Mouse (Mus musculus) gastrocnemius, postnatal 36 days (tissue): Measurements from ENCODE around the gene Pabpc4l. TPM values are rescaled to one million over a fixed set of nuclear protein-coding genes. Genes with fewer than 3 reads are reported as not detected.
"Not testable (repeated sequence)": the region's sequence is repeated elsewhere in the genome, so short reads cannot be mapped to it uniquely, and the experiment has no call there.

ENCODE experiments used
- DNase-seq, 2 experiments: peaks; one replicate each; pipeline ENCODE4 v3.0.0; 2022
- intact Hi-C: fragments of 180-260 bp; cut with DNase I; formaldehyde crosslinking; loops from one replicate; pipeline ENCODE4 v1.15.1; 2025
- long read RNA-seq, 2 experiments: library from polyadenylated mRNA; stranded (forward); transcript quantifications; one replicate each; pipeline ENCODE4 v2.0.0; 2021
- total RNA-seq, 2 experiments: library from RNA; stranded (reverse); gene quantifications; 2 replicates each; pipeline ENCODE4 v1.2.3; 2021

Gene Pabpc4l
- under 1 TPM; 0.27 to 0.66 TPM for total RNA-seq
- long read RNA-seq, experiment 1 = 0 reads
- long read RNA-seq, experiment 2 = 0 reads

DNA sequence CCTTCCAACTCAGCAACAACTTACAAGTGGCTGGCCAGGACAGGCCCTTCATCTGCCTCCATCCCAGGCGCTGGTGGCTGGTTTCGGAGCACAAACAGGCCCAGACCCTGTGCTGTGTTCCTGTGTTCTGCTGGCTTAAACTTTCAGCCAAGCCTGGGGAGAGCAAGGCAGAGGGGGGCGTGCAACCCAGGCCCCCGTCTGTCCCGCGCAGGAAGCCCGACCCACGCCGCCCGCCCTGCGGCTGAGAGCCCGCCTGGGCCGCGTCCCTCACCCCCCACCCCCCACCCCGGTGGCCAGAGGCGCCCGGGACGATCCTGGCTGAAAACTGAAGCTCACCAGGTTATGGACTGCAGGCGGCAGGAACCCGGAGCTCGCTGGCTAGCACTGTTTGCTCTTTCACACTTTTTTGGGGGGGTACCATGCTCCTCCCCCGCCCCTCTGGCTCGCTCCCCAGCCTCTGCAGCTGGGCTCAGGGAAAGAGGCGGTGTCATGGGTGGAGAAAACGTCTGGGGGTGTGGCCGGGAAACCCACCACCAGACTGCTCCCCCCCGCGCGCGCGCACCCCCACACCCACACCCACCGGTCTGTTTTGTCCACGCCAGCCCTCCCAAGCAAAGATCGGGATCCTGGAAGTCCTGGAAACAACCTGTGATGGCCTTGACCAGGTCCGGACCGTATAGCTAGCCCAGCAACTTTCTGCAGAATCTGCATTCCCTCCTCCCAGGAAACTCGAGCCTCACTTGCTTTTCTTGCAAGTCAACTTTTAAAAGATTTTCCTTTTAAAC is at the start of gene Pabpc4l:
Pabpc4l (minus strand) TSS at position 739 of the 785 bp plus-strand sequence.
- intact Hi-C loops = no loop called here
- peak; percentile 32 to 50 for DNase-seq

DNA sequence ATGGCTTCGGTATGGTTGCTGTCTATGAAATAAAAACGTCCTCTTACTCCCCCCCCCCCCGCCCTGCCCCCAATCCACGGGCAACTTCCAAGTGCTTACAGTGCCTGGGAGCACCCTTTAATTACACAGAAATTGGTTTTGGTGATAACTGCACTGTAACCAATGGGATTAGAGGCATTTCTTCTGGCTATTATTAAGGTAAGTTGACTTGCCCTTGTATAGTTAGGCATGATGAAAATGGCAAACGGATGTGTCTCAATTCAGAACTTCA is 42.9 kb upstream of the Pabpc4l start:
- DNase-seq = no peak
- intact Hi-C loops = no loop called here

DNA sequence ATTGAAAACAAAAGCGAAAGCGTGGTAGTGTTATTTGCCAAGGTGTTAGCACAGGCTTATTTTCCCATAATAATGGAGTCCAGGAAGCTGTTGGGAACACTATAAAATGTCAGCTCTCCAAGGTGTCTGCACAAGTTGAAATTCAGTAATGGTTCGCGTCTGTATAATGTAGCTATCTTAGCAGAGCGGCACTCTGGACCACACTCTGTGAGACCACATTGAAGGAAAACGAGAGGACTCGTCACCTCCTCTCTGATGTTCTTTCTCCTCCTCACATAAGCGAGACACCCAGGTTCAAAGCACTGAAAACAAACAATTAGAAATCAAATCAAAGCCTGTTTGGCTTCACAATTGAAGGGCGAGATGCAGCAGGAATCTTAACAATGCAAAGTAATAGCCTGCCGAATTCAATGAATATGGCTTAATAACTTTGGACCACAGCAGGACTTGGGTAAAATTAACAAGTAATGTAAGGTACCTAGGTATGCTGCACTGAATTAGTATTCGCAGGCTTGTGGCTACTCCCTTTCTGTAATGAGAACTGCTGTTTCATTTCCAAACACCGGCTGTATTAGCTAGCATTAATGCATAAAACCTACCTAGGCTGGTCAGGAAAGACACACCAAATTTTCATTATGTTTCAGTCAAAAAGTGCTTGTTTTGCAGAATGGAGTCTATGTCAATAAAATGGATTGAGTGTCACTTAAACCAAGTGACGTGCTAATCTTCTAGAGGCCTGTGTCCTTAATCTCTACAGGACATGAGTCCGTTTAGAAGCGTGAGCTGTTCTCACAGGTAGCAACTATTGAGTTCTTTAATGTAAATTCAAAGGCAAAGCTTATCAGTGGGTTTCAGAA is 42.3 kb upstream of the Pabpc4l start:
- intact Hi-C loops = no loop called here
- no peak for DNase-seq

DNA sequence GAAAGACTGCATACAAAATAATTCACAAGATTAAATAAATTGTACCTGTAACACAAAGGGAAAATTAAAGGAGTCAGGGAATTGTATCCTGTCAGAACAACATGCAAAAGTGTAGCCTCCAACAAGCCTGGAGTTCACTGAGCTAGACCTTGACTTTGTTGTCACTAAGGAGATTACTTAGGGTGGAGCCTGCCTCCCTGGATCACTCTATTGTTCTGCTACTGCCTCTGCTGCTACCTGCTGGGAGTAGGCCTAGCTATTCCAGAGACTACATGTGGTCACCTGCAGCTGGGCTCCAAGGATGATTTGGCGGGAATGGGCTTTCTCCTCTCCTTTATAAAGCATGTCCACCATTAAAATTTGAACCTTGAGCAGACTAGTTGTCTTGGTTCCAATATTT is 38.1 kb upstream of the Pabpc4l start:
- intact Hi-C loops, DNase-seq: not testable (repeated sequence)

DNA sequence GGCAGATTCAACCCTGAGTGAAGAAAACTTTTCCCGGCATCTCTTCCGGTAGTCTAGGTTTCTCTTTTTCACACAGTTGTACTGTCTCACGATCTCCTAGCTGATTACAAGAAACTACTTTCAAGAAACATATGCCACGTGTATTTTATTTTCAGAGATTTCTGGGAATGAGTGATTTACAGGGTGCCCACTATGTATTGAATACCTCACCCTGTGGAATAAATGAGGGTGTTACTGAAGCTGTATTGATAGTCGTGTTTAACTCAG is 180 bp upstream of the Pabpc4l start:
- no peak for DNase-seq
- intact Hi-C loops = no loop called here

DNA sequence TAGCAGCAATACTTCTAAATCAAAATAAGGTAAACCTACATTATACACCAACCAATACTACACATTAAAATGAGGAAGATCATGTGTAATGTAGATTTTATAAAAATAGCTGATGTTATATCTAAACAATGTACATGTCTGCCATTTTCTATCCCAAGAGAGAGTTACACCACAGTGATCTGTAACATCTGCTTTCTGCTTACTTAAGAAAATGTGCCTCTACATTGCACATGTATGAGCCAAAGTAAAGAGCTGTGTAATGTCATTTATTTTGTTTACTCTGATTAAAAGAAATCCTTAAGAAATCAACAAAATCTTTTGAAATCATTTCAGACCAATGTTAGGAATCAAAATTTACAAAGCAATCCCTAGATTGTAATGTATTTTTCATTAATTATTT is 16.6 kb downstream of the Pabpc4l start:
- DNase-seq = no peak
- intact Hi-C loops = no loop called here
